Mouse (Mus musculus) T-cell, adult 2 months (primary cell): ENCODE measurements around the gene A130010J15Rik.
A peak's percentile ranks its signal among the peaks of the same experiment; 100 is the strongest.

Experiments used
- DNase-seq: peaks from one replicate; pipeline ENCODE4 v3.0.0; 2022; ENCODE audit warnings: low spot score

The A130010J15Rik gene

GRCm38 (mm10) chr1:193200640-193201382, 33.0 kb downstream of the A130010J15Rik start:
- peak; percentile 88 for DNase-seq

- DNase-seq, result peak; percentile 93
These were observed 33.5 kb downstream of the A130010J15Rik start, which contains the start of gene Traf3ip3 for GRCm38 (mm10) chr1:193201383-193201778. Traf3ip3 (minus strand) TSS chr1:193201703.

- no peak for DNase-seq
These were observed 36.0 kb downstream of the A130010J15Rik start for GRCm38 (mm10) chr1:193203821-193204220.

- DNase-seq, result no peak
These were observed 37.6 kb downstream of the A130010J15Rik start for GRCm38 (mm10) chr1:193205431-193205830.

- peak; percentile 47 for DNase-seq
These were observed 39.7 kb downstream of the A130010J15Rik start, which contains the start of gene Lamb3 for GRCm38 (mm10) chr1:193207503-193207902. Lamb3 (plus strand) TSS chr1:193207699.

- DNase-seq, result peak; percentile 72
These were observed 40.3 kb downstream of the A130010J15Rik start for GRCm38 (mm10) chr1:193208178-193208577.

GRCm38 (mm10) chr1:193211371-193211770, 43.5 kb downstream of the A130010J15Rik start:
- no peak for DNase-seq

GRCm38 (mm10) chr1:193214053-193214452, 46.2 kb downstream of the A130010J15Rik start:
- DNase-seq, result no peak

GRCm38 (mm10) chr1:193216000-193216399, 48.2 kb downstream of the A130010J15Rik start:
- DNase-seq, result no peak

GRCm38 (mm10) chr1:193220408-193220807, 52.6 kb downstream of the A130010J15Rik start:
- DNase-seq, result no peak

GRCm38 (mm10) chr1:193225531-193225930, 57.7 kb downstream of the A130010J15Rik start:
- no peak for DNase-seq

GRCm38 (mm10) chr1:193226114-193226513, 58.3 kb downstream of the A130010J15Rik start:
- no peak for DNase-seq

GRCm38 (mm10) chr1:193226724-193227522, 59.1 kb downstream of the A130010J15Rik start:
- no peak for DNase-seq
